In genomic region chr16:97778353-97779025, GRCm38 (mm10) we compare ENCODE assay signal across 8 mouse cellular contexts. TPM values are rescaled to one million over a fixed set of nuclear protein-coding genes. Genes with fewer than 3 reads are reported as not detected.
DNase-seq lines count a peak whose midpoint lies in the region; ATAC-seq lines count a peak whose summit lies in the region.

No protein-coding gene starts in this region.

- H3K27ac ChIP-seq in hindbrain, embryonic 13.5 days: no peak overlapping the region

- H3K27me3 ChIP-seq in hindbrain, embryonic 13.5 days: no peaks in the 10 kb centered on the region

- no peak overlapping the region for H3K4me3 ChIP-seq in hindbrain, embryonic 13.5 days

- H3K9ac ChIP-seq in hindbrain, embryonic 13.5 days: no peak overlapping the region

- DNase-seq in T-cell, adult 2 months (ENCODE audit: low spot score): peak; percentile 24
- DNase-seq in cerebellum, postnatal 36 days: peak; percentile 79 to 80
- DNase-seq in frontal cortex, postnatal 25 days (ENCODE audit: low spot score in 2 of 2): peak; percentile 75 to 76
- DNase-seq in layer of hippocampus, postnatal 14 days (ENCODE audit: low spot score in 2 of 2): peak; percentile 84 to 85
- peak; percentile 87 for DNase-seq in lung, postnatal 25 days (ENCODE audit: low spot score)
- peak; percentile 36 for DNase-seq in retina, postnatal 7 days (ENCODE audit: low read depth, low spot score)
- DNase-seq in thymus, postnatal 4 days: peak; percentile 88

- peak overlapping the region; percentile 35 for H3K4me2 ChIP-seq in hindbrain, embryonic 13.5 days

- no peaks in the 10 kb centered on the region for H3K9me3 ChIP-seq in hindbrain, embryonic 13.5 days

- no peaks in the 10 kb centered on the region for H3K36me3 ChIP-seq in hindbrain, embryonic 13.5 days

- peak; percentile 54; the same call in 1 of the 2 replicates for ATAC-seq in hindbrain, embryonic 13.5 days (ENCODE audit: low FRiP score)

- WGBS in hindbrain, embryonic 13.5 days: 36% methylated on average over 15 of the region's 15 CpGs

- no peaks in the 10 kb centered on the region; the same call in 1 of the 2 replicates for H3K4me1 ChIP-seq in hindbrain, embryonic 13.5 days (replicated peaks)

RNA-seq across cellular contexts. Expression of gene Ripk4, which starts 14.9 kb away (rescaled TPM):
- polyA plus RNA-seq in hindbrain, embryonic 13.5 days (2015; fragmentation: Nextera tagmentation; extraction: Ambion mirVana): 0.53 and 0.63 TPM in 2 replicates
- total RNA-seq in layer of hippocampus, postnatal 14 days (2021): under 1 TPM; 0.41 to 0.55 TPM

Comparison
In these comparisons a context has a peak if more than half of its experiments do, and no peak if none do; other contexts are left out.
1. DNase-seq: peak in every context shown above with its lines; median percentile 88 in thymus, postnatal 4 days; 87 in lung, postnatal 25 days; 84 in layer of hippocampus, postnatal 14 days; 80 in cerebellum, postnatal 36 days; 76 in frontal cortex, postnatal 25 days; 36 in retina, postnatal 7 days; 24 in T-cell, adult 2 months.